Mouse (Mus musculus) right cerebral cortex, postnatal 14 days (tissue): ENCODE data around the gene S100a16.

ENCODE experiments used
- DNase-seq: peaks from one replicate; pipeline ENCODE4 v3.0.0; 2022

The S100a16 gene

DNA sequence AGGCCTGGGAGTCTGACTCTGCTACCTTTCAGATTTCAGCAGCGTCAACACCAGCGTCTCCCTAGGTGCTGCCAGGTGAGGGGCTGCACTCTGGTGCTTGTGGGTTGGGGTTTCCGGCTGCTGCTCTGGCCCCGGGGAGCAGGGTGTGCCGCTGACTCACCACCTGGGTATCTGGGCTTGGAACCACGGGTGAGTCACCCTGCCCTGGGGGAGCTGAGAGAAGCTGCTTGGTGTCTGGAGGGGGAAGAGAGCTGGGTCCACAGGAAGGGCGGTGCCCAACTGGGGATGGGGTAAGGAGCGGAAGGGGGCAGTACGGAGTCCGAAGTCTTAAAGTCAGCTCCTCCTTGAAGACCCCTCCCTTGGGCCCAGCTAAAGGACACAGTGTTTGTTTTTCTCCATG, 49.9 kb downstream of the S100a16 start:
- DNase-seq, result no peak

DNA sequence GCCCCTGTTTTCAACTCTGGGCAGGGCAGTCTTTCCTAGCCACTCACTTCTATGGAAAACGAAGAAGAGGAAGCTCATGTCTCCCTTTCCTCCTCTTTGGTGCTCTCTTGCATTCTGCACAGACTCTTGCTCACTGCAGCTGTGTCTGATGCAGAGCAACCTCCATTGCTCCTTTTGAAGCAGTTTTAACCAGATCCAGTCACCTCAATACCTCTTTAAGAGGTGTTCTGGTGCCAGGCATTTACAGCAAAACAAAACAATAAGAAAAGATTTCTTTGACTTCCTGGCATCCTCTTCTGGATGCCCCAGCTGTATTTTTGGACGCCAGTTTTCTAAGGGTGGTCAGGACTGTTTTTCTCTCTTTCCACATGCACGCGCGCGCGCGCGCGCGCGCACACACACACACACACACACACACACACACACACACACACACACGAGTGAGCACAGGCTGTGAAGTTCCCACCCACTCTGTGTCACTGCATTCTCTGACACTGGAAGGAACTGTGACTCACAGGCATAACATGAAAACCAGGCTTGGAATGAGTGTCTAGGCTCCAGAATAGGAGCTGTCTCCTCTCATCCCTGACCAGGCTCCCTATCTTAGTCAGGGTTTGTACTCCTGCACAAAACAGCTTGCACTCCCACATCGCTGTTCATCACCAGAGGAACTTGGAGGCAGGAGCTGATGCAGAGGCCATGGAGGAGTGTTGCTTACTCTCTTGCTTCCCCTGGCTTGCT, 50.5 kb downstream of the S100a16 start:
- no peak for DNase-seq

DNA sequence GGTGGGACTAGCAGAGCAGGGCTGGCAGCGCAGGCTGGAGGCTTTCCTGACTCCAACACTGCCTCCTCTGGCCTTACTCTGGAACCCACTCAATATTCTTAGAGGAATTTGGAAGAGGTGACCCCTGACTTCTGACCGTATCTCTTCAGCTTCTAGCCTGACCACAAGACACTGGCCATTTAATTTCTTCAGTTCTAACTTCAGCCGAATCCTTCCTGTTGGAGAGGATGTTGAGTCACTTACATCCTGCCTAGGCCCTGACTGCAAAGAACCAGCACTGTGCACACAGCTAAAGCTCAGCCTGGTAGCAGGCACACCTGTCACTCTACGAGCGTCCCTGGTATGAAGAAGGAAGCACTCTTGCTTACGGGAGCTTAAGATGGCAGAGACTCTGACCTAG, 52.3 kb downstream of the S100a16 start:
- DNase-seq, result no peak

DNA sequence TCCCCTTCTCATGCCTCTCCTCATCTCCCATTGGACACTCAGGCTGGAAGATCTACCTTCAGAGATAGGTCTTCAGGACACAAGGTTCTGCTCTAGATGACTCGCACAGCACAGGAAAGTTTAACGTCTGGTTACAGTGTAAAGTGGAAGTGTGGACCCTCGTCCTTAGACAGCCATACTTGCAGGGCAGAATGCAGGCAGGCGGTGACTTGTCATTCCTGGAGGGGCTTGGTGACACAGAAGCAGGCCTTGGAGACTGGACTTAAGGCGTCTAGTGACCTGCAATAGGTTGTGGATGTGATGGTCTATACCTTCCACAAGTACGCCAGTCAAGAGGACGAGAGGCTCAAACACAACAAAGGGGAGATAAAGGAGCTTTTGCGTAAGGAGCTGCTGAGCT, 52.9 kb downstream of the S100a16 start, which contains the start of gene S100a2:
TSS of gene S100a2 (plus strand) at position 301 of the 400 bp plus-strand sequence.
- no peak for DNase-seq
